Mouse (Mus musculus): ENCODE results near the gene Aldh16a1.

DNA sequence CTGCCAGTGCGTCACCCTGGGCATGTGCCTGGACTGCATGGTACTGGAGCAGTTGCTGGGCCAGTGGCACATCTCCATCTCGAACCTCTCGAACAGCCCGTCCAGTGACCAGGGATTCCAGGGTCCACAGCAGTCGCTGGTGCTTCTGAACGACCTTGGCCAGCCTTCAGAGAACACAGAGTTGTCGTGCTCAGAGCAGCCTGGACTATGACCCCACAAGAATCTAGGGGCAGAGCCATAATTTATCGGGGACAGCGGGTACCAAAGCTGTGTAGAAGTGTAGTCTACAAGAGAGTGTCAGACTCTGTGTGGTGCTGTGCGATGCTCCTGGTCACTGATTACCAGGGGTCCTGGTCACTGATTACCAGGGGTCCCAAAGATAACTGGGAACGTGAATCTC lies 6.5 kb downstream of the Aldh16a1 start:
- no peak for TF ChIP-seq CTCF (conservative IDR thresholded peaks at IDR 0.05; ENCODE audit: insufficient read depth, insufficient read length, low read depth, low read length)
- TF ChIP-seq POLR2A (IDR thresholded peaks at IDR 0.05; ENCODE audit: low read depth, low read length): no peak

Measured in kidney, adult 2 months (tissue).